Mouse (Mus musculus) olfactory bulb, adult 2 months (tissue): Measurements from ENCODE around the gene Lnx2.

Experiments used
- CTCF ChIP-seq: fragments of 200-500 bp; IDR thresholded peaks from 2 replicates; pipeline ENCODE4 v1.5.1; 2012; ENCODE audit warnings: low read depth, mild to moderate bottlenecking, low read length, moderate library complexity; ENCODE audit not compliant: insufficient read depth
- POLR2A ChIP-seq: fragments of 200-500 bp; IDR thresholded peaks from 2 replicates; pipeline ENCODE4 v1.6.1; 2012; ENCODE audit warnings: mild to moderate bottlenecking, low read depth, low read length, moderate library complexity; ENCODE audit not compliant: insufficient read depth

- TF ChIP-seq CTCF (no peak), POLR2A (no peak)
These were observed 73.1 kb downstream of the Lnx2 start for GRCm38 (mm10) chr5:147003303-147003702.
